Mouse (Mus musculus) olfactory bulb, adult 2 months (tissue): Measurements from ENCODE around the gene Schip1.

Source experiments
- CTCF ChIP-seq: fragments of 200-500 bp; IDR thresholded peaks from 2 replicates; pipeline ENCODE4 v1.5.1; 2012; ENCODE audit warnings: low read depth, mild to moderate bottlenecking, low read length, moderate library complexity; ENCODE audit not compliant: insufficient read depth
- POLR2A ChIP-seq: fragments of 200-500 bp; IDR thresholded peaks from 2 replicates; pipeline ENCODE4 v1.6.1; 2012; ENCODE audit warnings: mild to moderate bottlenecking, low read depth, low read length, moderate library complexity; ENCODE audit not compliant: insufficient read depth

- TF ChIP-seq CTCF, result no peak
- TF ChIP-seq POLR2A, result no peak
Observed at GRCm38 (mm10) chr3:68282844-68283594, 218.4 kb downstream of the Schip1 start.
